Mouse (Mus musculus) liver, adult (tissue): ENCODE measurements around the gene Agap3.

Experiments
- GATA4 ChIP-seq: IDR thresholded peaks from 2 replicates; pipeline ENCODE4 v1.6.1; 2014; ENCODE audit warnings: mild to moderate bottlenecking, low read length; ENCODE audit not compliant: insufficient replicate concordance

Gene Agap3

DNA sequence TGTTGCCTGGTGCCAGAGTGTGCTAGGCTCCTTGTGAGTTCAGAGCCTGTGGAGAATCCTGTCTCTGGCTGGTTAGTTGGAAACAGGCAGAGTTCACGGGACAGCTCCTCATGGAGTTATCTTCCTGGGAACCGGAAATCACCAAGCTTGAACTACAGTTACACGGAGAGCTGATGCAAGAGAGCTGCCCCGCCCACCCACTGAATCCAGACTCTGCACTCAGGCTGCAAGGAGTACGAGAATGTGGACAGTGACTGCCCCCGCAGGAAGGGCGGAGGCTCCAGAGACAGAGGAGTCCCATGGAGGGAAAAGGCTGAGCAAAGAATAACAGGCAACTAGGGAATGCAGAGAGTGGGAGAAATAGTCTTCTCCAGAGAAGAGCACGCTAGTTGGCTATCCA is 60.3 kb downstream of the Agap3 start:
- no peak for TF ChIP-seq GATA4

DNA sequence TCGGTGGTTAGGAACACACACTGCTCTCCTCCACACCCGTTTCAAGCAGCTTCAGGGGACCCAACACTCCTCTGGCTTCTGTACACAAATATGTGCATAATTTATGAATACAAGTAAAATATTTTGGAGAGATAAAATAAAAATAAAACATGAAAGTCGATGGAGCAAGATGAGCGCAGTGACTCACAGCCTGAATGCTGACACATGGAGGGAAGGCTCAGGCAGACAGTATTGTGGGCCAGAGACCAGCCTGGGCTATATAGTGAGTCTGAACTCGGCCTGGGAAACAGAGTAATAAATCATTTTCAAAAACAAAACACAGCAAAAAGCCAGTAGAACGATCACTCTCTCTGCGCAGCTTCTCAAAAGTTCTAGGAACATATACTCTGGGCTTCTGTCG is 69.4 kb downstream of the Agap3 start:
- TF ChIP-seq GATA4 = no peak

DNA sequence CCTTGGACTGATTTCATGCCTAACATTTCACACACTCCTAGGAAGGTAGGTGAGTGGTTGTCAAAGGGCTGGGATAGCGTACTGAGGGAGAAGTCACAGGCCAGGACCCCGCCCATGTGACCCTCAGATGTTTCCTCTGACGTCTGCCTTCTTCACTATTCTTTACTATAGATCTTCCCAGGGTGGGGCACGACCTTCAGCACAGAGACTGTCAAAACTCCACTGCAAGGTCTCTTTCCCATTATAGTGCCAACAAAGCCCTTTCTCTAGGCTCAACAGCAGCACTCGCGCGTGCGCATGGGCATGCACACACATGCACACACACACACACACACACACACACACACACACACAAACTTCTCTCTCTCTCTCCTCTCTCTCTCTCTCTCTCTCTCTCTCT is 71.8 kb downstream of the Agap3 start:
- no peak for TF ChIP-seq GATA4

DNA sequence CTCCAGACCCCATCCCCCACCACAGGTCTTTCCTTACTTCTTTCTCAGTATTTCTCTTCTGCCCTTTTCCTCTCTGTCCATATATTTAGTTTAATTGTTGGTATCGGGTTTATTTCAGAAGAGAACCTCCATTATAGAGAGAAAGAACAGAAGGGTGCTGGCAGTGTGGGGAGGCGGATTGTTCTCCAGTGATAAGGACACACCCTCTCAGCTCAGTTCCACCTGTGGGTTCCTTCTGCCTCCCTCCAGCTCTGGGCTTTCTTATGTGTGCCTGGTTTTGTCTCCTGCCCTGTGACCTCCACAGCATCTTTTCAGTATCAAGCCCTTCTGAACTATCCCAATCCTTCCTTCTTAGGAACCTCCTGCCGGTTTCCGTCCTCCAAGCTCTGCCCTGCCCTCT is 72.5 kb downstream of the Agap3 start:
- TF ChIP-seq GATA4 = no peak

DNA sequence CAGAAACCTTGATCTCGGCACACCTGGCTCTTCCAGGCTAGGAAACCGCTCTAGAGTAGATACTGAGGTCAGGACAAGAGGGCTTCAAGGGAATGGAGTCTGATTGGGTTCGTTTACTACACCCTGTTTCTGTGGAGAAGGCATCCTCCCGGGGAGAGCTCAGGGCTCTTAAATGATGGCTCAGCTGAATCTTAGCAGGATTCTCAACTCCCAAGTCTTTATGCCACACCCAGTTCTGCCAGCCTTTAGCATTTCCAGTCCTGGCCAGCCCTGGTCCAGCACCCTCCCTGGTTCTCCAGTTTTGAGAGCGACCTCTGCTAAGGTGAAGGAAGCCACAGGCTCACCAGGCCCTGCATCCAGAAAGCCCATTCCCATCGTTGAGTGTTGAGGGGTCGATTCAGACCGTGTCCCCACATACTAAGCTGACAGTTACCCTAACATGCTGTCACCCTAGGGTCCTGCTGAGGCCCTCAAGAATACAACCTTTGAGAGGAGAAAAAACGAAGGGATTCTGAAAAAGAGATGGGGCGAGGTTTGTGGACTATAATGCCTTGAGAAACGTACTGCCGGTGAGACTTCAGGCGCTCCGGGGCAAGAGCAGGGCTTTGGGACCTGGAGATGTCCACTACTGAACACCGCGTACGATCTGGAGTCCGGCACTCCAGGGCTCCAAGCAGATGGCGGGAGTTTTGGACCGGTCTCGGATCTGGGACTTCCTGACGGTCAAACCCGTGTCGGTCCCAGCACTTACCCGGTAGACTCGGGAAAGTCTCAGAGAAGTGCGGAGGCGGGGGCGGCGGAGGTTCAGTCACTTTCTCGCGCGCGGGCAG is 73.6 kb downstream of the Agap3 start:
- TF ChIP-seq GATA4 = no peak

DNA sequence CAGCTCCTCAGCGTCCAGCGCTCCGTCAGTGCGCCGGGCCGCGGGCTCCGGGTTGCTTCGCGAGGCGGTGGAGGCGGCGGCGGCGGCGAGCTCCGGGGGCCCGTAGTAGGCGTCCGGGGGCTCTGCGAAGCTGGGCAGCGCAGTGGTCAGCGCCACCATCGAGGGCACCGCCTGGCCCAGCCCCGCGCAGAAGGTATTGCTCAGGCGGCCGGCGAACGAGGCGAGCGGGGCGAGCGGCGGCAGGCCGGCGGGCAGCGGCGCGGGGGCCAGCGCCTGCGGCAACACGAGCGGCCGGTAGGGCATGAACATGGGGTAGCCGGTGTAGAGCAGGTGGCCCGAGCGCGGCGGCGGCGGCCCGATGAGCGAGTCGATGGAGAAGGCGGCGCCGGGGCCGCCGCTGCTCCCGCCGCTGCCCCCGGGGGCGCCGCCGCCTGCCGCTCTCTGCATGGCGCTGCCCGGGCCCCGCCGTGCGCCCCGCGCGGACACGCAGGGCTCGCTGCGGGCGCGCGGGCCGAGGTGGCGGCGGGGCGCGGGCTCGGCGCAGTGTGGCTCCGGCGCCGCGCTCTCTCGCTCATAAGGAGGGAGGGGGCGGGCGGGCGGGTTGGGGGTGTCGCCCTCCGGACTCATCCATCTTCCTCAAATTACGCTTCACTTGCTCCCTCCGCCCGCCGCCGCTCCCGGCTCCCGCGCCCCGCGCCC is 74.4 kb downstream of the Agap3 start:
- TF ChIP-seq GATA4 = no peak

DNA sequence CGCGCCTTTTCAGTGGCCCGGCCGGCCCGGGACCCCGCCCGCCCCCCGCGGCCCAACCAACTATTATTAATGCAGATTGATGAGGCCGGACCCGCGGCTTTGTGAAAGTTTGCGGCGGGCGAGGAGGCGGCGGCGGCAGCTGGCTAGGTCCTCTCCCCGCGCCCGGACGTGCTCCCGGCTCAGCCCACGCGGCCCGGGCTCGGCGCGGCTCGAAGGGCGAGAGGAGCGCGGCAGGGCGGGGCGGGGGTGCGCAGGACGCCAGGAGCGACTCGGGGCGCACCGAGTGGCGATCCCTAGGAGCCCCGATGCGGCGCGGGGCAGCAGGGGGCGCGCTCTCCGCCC is 74.9 kb downstream of the Agap3 start, which contains the start of gene Gbx1:
Gbx1 (minus strand) TSS at position 314 of the 342 bp plus-strand sequence.
- TF ChIP-seq GATA4 = no peak

DNA sequence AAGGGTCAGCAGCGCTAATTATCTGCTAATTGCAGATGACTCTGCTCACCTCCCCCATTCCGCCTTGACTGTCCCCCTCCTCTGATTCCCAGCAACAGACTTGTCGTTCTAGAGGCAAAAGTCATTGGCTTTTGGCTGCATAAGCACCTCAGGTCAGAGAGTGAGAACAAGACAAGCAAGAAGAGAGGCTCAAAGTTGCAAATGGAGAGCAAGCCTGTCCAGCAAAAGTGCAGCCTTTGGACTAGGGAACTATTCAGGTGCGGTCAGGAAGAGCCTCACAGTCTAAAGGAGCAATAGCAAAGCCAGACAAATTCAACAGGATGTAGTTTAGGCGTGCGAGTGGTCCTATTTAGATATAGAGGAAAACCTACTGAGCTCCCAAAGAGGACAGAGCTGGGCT is 75.8 kb downstream of the Agap3 start:
- TF ChIP-seq GATA4 = no peak

DNA sequence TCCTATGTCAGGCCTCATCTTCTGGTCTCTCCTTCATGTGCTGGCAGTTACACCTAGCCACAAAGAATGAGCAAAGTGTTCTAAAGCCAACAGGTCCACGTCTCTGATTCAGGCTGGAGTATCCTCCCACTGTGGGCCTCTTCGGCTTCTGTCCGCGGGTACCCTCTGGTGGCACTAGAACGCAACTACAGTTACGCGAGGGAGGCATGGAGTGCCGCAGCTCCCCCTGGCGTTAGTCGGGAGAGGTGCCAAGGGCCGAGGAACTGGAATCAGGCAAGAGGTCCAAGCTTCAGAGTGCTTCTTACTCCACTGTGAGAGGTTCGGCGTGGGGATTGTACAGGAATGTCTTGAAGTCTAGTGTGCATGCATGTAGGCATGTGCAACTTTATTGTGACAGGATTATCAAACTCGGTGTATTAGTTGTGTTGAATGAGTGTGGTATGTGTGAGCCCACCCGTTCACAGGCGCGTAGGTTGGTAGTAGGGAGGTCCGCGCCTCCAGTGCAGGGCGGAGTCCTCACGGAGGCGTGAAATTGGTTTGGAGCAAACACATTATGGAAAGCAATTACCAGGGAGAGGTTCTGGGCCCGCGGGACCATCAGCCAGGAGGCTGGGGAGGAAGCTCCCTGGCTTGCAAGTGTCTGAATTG is 78.2 kb downstream of the Agap3 start:
- TF ChIP-seq GATA4 = no peak

DNA sequence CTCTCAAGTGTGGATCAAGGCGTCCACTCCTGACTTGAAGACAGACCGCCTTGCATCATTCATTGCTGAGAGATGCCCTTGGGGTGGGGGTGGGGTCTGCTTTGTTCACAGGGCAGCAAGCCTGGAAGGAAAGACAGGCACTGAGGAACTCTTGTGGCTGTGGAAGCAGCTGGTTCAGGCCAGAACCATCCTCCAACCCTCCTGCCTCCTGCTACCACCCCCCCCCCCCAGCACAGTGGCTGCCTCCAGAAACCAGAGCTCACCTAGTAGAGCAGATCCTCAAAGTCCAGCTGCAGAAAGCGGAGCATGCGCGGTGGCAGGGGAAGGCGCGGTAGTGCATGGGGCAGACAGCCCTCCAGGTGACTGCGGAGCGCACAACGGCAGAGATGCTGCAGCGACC is 81.4 kb downstream of the Agap3 start:
- TF ChIP-seq GATA4 = no peak

DNA sequence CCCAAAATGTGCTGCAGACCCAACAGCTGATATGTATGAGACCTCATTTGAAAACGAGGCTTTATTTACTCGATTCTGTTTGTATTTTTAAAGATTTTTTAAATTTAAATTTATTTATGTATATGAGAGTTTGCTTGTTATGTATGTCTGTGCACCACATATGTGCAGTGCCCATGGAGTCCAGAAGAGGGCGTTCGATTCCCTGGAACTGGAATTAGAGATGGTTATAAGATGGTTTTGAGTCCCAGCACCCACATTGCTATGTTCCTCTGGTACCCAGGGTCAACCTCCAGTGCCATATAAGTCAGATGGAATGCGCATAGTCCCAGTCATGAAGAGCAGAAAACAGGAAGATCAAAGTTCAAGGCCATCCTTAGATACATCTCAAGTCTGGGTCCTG is 82.3 kb downstream of the Agap3 start:
- TF ChIP-seq GATA4 = no peak

DNA sequence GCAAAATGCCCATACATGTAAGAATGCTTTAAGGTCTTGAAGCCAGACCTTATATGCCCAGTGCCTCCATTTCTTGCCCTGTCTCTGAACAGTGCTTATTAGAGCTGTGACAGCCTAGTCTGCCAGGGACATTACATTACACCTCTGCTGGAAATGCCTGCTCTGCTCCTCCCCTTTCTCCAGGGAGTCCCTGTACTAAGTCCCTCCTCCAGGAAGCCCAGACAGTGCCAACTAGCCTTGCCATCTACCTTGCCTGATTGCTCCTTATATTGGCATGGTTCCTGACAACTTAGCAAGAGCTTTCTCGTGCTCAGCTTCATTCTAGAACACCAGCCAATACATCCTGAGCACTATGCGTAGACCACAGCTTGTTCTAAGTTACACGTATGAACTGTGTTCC is 83.8 kb downstream of the Agap3 start:
- no peak for TF ChIP-seq GATA4

DNA sequence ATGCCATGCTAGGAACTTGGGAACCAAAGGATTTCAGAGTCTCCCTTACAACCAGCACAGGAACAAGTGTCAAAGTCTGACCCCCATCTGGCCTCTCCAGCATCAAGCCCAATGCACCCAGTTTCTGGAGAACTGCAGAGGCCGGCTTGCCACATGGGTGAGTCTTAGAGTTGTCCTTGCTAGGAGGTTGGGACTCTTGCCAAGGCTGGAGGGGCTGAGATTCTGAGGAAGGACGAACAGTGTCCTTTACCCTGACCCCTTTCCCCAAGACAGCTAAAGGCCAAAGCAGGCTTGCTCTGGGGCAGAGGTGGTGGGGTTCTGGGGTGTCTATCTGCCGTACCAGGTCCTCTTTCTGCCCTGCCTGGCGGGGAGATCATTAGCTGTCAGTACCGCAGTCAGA is 84.5 kb downstream of the Agap3 start:
- TF ChIP-seq GATA4 = no peak

DNA sequence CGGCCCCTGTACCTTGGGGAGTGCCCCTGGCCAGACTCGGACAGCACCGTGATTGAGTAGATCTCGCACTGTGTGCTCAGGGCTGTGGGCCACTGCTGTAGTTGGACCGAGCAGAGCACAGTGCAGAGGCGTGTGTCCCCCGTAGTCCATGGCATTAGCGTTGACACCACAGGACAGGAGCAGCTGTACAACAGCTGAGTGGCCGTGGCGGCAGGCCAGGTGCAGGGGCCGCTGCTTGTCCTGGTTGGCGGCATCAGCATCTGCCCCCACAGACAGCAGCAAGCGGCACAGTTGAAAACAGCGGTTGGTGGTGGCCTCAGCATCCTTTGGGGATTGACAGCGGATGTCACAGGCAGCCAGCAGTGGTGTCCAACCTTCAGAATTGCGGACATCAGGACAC is 85.6 kb downstream of the Agap3 start:
- TF ChIP-seq GATA4 = no peak

DNA sequence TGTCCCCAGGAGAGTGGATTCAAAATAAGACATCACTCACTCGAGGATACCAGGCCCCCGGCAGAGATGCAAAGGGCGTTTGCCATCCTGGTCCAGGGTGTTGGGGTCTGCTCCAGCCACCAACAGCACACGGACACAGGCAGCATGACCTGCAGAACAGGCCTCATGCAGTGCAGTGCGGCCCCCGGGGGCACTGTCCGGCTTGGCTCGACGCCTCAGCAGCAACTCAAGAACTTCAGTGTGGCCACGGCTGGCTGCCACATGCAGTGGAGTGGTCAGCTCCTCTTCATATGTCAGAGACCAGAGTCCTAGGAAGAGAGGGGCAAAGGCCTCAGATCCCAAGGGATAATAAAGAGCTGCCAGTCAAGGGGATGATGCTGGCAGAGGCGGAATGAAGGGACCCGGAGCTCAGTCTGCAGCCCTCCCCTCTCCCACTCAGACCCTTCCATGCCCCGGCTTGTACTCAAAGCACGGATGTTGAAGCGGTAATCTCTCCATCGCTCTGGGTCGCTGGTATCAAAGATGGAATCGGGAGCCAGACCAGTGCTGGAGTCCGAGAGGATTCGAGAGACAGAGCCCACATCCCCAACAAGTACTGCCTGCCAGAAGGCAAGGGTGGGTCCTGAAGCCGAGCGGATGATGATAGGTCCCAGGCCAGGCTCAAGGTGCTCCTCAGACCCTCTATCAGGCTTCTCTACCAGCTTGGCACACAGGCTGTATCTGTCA is 87.8 kb downstream of the Agap3 start:
- TF ChIP-seq GATA4 = no peak

DNA sequence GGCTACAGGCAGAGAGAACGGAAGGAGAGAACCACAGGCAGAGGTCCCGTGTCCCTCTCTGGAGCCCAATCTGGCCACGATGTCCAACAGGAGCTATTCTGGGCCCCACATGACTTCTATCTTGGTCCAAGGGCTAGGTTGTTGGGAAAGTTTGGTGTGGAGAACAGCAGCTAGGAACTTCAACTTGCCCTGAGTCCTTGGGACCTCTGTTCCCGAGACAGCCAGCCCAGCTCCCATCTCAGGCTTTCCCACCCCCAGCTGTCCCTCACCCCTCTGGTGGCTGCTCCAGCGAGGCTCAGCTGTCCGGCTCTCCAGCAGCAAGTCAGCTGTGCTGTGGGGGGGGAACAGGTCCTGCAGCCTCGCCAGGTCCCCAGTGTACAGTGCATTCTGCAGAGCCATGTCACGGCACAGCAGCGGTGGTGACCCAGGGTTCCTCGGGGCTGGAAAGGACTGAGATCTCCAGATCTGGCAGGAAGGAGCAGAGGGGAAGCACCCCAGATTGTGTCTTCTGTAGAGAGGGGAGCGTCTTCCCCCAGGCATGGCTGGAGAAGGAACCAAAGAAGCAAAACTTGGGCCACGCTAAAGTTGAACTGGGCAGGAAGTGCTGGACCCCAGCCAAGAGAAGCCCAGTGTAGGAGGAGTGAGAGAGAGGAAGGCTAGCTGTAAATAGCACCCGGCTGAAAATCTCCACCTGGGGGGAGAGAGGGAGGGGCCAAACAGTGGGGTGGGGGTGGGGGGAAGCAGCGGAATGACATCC is 88.6 kb downstream of the Agap3 start, which contains the start of gene Asb10:
Asb10 (minus strand) TSS at position 592 of the 757 bp plus-strand sequence.
- no peak for TF ChIP-seq GATA4
